Mouse (Mus musculus): ENCODE results near the gene Gm49721.
"Not testable (repeated sequence)": the region's sequence is repeated elsewhere in the genome, so short reads cannot be mapped to it uniquely, and the experiment has no call there.

Gm49721 gene

DNA sequence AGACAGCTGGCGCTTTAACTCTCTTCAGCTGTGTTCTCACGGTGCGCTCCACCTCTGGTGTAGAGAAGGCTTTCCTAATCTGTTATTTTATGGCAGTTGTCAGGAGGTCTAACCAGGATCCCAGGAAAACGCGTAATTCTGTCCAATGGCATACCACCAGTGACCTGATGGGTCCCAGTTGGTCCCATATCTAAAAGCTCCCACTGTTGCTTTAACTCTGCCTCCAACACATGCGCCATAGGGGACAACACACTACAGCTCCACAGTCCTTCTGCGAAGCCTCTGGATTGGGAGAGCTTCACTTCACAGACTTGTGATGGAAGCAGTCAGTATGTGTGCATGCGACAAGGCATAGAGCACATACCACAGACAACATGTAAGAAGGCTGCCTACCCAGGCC, 1.4 kb downstream of the Gm49721 start:
- DNase-seq (ENCODE audit: low spot score in 2 of 2), result not testable (repeated sequence)

- not testable (repeated sequence) for DNase-seq (ENCODE audit: low spot score in 2 of 2)
These were observed 7.4 kb downstream of the Gm49721 start for GRCm38 (mm10) chr17:6986118-6986517.

DNA sequence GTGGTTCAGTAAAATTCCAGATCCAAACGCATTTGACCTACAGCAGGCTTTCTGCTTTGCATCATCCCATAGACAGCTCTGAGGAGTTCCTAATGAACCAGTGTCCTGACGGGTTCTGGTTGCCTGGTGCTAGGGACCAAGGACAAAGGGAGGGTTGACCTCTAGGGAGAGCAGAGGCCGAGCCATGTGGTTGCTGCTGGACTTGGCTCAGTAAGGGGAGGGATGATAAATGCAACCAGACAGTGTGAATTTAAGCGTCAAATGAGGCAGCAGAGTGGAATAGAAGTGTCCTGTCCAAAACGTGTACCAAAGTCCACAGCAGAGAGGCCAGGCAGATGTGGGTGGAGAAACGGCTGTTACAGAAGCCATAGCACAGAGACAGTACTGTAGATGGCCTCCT, 16.8 kb downstream of the Gm49721 start:
- not testable (repeated sequence) for DNase-seq (ENCODE audit: low spot score in 2 of 2)

DNA sequence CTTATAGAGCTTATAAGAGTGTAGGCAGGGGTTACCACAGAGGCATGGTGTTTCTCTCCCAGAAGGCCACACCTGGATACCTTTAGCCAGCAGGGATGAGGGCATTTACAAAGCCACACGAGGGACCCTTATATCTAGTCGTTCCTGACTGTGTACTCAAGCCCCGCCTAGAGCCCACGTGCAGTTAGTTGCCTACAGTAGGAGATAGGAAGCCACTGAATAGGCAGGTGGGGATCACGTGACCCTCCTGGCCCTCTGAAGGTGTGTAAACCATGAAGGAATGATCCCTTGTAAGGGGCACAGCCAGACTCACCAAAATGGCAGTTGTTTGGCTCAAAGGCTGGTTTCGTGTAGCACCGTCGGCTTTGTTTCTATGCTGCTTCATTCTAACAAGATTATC, 18.1 kb downstream of the Gm49721 start:
- not testable (repeated sequence) for DNase-seq (ENCODE audit: low spot score in 2 of 2)

GRCm38 (mm10) chr17:6997778-6998490, 19.2 kb downstream of the Gm49721 start:
- not testable (repeated sequence) for DNase-seq (ENCODE audit: low spot score in 2 of 2)

GRCm38 (mm10) chr17:7001790-7002585, 23.3 kb downstream of the Gm49721 start:
- DNase-seq (ENCODE audit: low spot score in 2 of 2), result not testable (repeated sequence)

DNA sequence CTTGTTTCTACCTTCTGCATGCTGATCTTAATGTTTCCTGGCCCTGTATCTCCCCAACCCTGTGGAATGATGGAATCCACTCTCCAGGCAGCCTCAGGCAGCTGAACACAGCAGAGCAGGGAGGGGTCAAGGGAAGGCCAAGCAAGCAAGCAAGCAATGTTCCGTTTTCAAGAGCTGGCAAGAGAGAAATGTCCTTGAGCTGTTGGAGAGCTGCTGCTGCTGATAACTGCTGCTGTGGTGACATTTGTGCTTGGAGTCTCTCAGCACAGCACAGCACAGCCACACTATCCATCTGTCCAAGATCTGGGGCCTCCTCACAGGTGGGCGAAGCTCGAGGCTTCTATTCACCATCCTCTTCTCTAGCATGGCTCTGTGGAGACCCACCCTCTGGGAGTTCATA, 24.7 kb downstream of the Gm49721 start:
- not testable (repeated sequence) for DNase-seq (ENCODE audit: low spot score in 2 of 2)

DNA sequence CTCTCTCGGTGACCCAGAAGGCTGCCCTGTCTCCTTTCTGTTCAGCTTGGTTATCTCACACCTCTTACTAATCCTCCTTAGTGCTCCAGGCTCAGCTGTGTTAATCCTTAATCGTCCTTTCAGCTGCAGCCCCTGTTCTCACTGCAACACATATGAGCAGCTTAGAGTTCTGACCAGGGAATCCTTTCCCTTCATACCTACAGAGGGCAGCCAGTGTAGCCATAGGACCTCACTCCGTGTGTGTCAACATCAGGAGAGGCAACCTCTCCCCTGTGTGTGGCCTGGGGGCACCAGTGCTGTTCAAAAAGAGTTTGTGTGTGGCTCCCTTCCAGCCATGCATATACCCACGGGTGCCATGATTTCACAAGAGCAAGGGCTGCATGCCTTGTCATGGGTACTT, 26.9 kb downstream of the Gm49721 start:
- DNase-seq (ENCODE audit: low spot score in 2 of 2), result not testable (repeated sequence)

- not testable (repeated sequence) for DNase-seq (ENCODE audit: low spot score in 2 of 2)
These were observed 30.2 kb downstream of the Gm49721 start for GRCm38 (mm10) chr17:7008885-7009284.

DNA sequence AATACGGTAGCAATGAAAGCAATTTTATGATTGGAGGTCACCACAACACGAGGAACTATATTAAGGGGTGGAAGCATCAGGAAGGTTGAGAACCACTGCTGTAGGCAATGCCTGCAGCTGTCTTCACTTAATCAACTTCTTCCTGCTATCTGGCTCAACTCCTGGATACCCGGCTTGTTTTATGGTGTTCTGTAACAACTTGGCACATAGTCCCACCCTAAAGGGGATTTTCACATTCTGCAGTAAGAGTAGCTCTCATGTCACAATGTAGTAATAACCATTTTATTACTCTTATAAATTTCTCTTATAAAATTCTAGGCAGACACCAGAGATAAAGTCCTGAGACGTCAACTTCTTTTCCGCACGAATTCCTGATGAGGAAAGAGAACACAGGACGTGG, 30.7 kb downstream of the Gm49721 start:
- not testable (repeated sequence) for DNase-seq (ENCODE audit: low spot score in 2 of 2)

GRCm38 (mm10) chr17:7009901-7010300, 31.2 kb downstream of the Gm49721 start:
- DNase-seq (ENCODE audit: low spot score in 2 of 2), result not testable (repeated sequence)

GRCm38 (mm10) chr17:7014190-7014589, 35.5 kb downstream of the Gm49721 start:
- DNase-seq (ENCODE audit: low spot score in 2 of 2), result not testable (repeated sequence)

DNA sequence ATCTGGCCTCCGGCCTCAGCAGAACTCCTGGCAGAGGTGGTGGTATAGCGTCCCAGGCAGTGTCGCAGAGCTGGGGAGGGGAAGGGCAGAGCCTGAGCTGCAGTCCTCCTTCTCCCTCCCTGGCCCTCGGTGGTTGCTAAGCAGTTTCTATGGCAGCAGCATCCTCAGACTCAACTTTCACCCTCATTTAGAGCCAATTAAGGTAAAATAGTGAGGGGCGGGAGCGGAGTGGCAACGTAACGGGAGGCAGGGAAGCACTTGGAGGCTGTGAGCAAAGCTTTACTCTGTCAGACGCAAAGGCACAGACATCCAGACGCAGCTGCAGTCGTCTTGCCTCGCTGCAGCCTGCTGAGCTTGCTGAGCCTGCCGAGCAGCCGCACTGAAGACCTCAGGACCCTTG, 46.6 kb downstream of the Gm49721 start, which contains the start of gene Gm1604a:
TSS of gene Gm1604a (plus strand) at position 312 of the 400 bp plus-strand sequence.
- not testable (repeated sequence) for DNase-seq (ENCODE audit: low spot score in 2 of 2)

GRCm38 (mm10) chr17:7025764-7026346, 47.2 kb downstream of the Gm49721 start:
- DNase-seq (ENCODE audit: low spot score in 2 of 2), result not testable (repeated sequence)

- DNase-seq (ENCODE audit: low spot score in 2 of 2), result not testable (repeated sequence)
These were observed 51.5 kb downstream of the Gm49721 start for GRCm38 (mm10) chr17:7030204-7030603.

DNA sequence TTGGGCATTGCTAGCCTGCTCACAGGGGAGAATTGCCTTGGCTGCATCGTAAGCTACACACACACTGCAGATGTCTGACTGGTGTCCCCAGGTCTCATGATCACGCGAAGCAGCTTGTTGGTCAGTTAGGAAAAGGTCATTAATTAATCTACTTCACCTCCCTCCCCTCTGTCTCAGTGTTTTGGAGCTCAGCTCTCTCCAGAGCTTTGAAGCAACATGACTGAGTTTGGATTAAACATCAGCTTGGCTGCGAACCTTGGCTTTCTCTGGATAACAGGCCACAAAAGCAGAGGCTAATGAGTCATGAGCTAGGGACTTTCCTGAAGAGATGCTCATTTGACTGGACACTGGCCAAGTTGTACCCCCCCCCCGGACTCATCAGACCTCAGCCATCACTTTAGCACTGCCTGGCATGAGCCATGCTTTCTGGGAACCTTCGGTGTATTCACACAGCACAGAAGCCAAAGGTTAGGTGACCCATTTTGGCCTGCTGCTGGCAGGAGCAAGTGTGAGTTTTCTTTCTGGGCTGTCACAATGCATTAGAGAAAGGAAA, 52.0 kb downstream of the Gm49721 start:
- DNase-seq (ENCODE audit: low spot score in 2 of 2), result not testable (repeated sequence)

DNA sequence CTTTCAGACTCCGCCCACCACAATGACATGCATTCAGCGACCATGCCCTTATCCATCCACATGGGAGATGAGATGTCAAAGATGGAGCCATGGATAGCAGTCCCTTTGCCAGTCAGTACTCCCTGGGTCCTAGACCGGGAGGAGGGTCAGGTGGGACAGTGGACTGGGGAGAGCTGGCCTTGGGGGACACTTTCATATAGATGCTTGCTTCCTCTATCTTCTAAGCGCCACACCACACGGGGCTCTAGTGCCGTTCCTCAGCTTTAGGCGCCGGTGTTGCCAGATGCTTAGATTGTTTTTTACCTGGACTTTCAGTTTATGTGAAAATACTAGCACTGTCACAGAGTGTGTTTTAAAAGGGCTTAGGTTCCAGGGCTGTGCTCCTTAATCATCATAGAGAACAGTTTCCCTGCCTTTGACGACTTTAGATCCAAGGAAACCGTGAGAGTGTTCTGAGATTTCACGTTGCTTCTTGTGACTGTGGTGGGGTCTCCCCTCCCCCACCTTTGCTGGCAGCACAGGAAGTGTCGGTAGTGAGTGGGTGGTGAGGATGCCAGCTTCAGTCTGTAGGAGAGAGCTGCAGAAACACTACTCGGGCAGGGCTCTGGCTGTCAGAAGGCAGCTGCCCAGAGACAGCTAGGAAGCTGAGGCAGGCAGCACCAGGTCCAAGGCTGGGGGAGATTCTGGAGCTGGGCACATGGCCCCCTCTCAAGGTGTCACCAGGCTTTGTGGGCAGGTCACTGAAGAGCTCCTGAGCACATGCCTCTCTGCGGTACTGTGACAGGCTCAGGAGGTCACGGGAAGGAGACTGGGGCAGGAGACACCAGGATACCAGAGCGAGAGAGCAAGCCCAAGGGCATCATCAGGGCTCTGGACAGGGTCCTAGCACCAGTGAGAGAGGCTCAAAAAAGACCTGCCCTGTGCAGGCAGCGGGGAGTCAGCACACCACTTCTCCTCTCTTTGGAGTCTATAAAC, 54.8 kb downstream of the Gm49721 start:
- not testable (repeated sequence) for DNase-seq (ENCODE audit: low spot score in 2 of 2)

DNA sequence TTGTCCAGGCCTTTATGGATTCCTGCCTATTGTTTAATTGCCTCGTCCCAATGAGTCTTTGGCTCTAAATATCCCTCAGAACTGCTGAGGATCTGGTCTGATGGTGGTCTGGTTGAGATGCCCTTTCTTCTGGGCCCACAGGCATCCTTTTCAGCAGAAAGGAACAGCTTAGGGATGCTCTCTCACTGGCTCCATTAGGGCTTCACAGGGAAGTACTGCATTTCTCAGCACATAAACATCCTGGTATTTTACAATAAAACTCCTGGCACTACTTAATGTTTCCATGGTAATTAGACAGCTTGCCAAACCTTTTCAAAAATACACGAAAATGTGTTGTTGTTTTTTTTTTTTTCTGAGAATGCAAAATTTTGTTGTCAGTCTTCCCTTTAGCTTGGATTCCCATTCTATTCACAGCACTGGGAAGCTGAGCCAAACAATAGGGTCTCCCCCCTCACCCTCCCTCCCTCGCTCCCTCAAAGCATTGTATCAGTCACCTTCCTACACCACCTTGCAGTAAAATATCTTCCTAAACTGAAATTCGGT, 90.4 kb downstream of the Gm49721 start:
- DNase-seq (ENCODE audit: low spot score in 2 of 2), result not testable (repeated sequence)

DNA sequence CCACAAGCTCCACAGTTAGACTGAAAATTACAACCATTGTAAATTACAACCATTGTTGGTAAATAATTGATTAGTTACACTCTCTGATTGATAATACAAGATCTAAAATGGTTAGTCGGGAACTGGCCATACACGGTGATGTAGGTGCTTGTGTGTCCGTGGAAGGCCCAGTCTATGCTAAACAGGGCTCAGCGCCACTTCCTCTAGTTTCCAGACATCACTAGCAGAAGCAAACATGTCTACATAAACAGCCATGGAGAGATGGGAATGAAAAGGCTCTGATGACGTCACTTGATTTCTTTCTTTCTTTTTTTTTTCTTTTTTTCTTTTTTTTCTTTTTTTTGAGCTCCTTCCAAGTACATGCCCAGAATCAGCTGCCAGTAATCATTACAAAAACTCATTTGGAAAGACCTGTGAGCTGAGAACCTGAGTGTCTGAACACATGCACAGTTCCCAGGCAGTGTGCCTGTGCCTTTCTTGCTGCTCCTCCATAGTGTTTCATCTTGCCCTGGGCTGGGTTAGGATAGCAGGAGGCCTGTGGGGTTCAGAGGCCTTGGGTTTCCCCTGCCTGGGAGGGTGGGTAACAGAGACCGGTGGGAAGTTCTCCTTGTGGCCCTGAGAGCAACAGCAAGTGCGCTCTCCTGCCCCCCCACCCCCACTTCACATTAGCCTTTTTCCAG, 91.0 kb downstream of the Gm49721 start:
- not testable (repeated sequence) for DNase-seq (ENCODE audit: low spot score in 2 of 2)

GRCm38 (mm10) chr17:7074494-7074893, 95.8 kb downstream of the Gm49721 start:
- DNase-seq (ENCODE audit: low spot score in 2 of 2), result peak; percentile 23 to 43

All from thymus, postnatal 10 days (tissue).